Mouse (Mus musculus) liver, adult 2 months (tissue): ENCODE results near the gene Prdx5.

ENCODE experiments used
- CTCF ChIP-seq: fragments of 200-500 bp; IDR thresholded peaks from 2 replicates; pipeline ENCODE4 v1.5.1; 2011; ENCODE audit warnings: low read depth, low read length, control low read depth
- POLR2A ChIP-seq: fragments of 200-500 bp; IDR thresholded peaks from 2 replicates; pipeline ENCODE4 v1.6.1; 2011; ENCODE audit warnings: low read length, control low read depth; ENCODE audit not compliant: insufficient read depth; ENCODE audit errors: extremely low read depth

DNA sequence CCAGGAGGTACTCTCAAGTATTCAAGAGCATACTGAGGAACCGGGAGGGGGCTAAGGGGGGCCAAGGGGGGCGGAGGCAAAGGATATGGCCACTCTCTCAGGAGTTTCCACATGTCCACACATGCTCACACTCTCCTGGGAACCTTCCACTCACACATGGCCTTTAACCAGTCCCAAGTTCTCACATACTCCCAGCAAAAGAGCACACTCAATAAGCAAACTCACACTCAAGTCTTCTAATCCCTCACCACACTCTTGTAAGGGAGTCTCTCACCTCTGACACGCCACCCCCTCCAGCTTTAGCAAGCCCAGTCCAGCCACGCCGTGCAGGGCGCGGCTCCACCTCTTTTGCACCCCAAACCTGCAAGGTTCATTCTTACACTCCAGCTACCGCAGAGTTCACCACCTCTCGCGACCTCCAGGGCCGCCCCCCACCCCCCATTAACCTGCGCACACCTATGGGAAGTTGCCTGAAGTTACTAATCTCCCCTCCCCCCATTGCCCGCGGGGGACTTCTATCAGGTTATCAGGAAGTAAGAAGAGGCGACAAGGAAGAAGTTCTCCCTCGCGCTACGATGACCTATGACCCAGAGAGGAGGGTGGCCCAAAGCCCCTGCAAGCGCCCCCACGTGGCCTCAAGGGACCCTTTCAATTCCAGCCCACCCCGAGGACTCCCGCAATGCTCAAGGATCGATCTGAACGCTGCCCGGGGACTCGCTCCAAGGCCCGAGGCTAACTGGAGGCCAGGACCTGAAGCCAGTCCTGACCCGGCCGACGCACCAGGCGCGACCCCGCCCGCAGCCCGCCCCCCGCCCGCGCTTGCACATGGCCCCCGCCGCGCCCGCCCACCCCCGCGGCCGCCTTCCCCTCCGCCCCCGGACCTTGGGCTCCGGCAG lies 11.1 kb upstream of the Prdx5 start:
- 0 out of 2 replicates have a peak, but pooled peaks have one; percentile 42 for TF ChIP-seq POLR2A
- TF ChIP-seq CTCF: no peak
